Mouse (Mus musculus) brown adipose tissue, adult 24 weeks (tissue): Measurements from ENCODE around the gene Scgb1b30. TPM values are rescaled to one million over a fixed set of nuclear protein-coding genes. Genes with fewer than 3 reads are reported as not detected.
"Not testable (repeated sequence)": the region's sequence is repeated elsewhere in the genome, so short reads cannot be mapped to it uniquely, and the experiment has no call there.

Source experiments
- H3K27ac ChIP-seq: fragments of 200-500 bp; replicated peaks from 2 replicates; pipeline ENCODE4 v1.5.1; 2012; ENCODE audit warnings: low read depth, mild to moderate bottlenecking, low read length
- H3K4me1 ChIP-seq: fragments of 200-500 bp; 2 replicates; pipeline ENCODE4 v1.6.1; 2012; ENCODE audit warnings: low read length, mixed read lengths; ENCODE audit not compliant: control insufficient read depth, insufficient read depth, insufficient read length
- H3K4me3 ChIP-seq: fragments of 200-500 bp; 2 replicates; pipeline ENCODE4 v1.5.1; 2012; ENCODE audit warnings: low read depth, mild to moderate bottlenecking, low read length, moderate library complexity; ENCODE audit not compliant: insufficient read depth
- polyA plus RNA-seq: library from polyadenylated mRNA; stranded (reverse); fragments of >200 nt; gene quantifications from 2 replicates; pipeline ENCODE4 v1.2.4, GENCODE M21; 2012; ENCODE audit not compliant: missing spikeins, insufficient read depth, insufficient read length

The Scgb1b30 gene
- polyA plus RNA-seq, result not detected in 2 replicates

DNA sequence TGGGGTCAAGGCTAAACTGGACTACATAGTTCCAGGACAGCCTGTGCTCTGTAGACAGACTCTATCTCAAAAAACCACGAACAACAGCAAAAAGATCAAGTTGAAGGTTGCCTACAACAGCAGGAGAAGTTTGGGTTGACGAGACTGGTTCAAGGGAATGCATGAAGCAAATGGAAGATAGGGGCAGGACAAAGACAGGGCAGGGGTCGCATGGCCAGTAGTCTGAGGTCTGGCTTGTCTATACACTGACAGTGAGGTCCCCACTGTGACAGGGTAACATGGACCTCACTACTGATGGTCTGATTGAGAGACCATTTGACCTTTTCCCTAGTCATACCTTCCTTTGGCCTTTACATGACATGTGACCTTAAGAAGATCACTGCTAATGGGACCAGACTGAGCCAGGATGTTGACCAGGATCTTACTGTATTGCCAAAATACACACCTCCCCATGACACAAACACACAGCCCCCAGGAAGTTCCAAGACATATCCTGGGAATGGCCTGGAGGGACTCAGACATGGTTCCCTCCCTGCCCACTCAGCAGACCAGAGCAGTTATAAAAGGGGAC, at the start of gene Scgb1b30:
Gene Scgb1b30, plus strand, starts transcription at position 521 of the 571 bp plus-strand sequence.
- Histone ChIP-seq H3K27ac (no peak within 1 kb of the TSS), H3K4me1 (no peaks in the 10 kb centered on the region), H3K4me3 (no peak within 1 kb of the TSS)

DNA sequence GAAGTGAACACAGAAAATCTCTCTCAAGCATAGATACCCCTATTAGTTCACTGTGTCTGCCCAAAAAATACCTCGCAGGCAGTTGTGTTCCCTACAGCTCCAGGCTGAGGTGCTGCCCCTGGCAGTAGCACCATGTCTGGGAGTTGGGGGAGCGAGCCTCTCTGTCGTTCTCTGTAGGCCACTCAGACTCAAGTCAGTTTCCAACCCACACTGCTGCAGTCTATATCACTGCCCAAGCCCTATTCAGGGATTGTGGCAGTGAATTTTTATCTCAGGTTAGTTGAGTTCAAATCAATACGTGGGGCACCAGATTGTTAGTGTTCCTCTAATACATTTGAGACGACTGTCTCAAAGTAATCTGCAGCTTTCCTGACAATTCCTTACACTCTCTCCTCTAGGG, 27.1 kb upstream of the Scgb1b30 start:
- H3K4me3 ChIP-seq, H3K27ac ChIP-seq, H3K4me1 ChIP-seq: not testable (repeated sequence)

DNA sequence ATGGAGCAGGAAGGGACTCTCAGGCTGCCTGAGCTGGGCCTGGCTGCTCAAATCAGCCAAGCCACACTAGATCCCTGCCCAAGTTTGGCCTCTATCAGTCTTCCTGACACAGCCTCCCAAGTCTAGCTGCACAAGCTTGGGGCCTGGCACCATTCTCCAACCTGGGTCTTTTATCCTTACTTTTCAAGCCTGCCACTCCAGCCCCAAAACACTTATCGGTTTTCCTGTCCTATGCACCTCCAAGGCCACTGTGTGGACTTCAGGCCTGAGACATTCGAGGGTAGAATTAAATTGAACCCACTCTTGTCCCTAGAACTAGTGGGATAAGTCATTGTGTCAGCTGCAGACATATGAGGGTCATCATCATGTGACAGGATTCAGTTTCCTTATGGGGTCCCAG, 4.8 kb downstream of the Scgb1b30 start:
- Histone ChIP-seq H3K4me1 (no peaks in the 10 kb centered on the region), H3K27ac (no peak overlapping the region), H3K4me3 (no peak overlapping the region)

DNA sequence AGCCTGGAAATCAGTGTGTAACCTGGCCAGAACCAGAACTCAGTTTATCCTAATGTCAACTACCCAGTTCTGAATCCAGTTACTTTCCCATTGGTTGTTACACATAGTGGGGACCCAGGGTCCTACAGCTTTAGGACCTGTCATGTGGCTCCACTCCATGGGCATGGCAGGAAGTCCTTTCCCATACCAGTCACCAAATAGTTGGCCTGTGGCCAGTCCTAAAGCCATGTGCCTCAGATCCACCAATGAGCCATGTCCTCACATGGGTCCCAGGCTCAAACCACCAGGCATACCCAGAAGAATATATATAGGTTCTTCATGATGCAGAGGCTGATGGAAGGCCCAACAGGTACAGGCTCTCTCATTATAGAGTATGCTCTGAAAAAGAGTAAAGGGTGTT, 6.0 kb downstream of the Scgb1b30 start:
- Histone ChIP-seq H3K4me3 (no peak overlapping the region), H3K4me1 (no peaks in the 10 kb centered on the region), H3K27ac (no peak overlapping the region)

DNA sequence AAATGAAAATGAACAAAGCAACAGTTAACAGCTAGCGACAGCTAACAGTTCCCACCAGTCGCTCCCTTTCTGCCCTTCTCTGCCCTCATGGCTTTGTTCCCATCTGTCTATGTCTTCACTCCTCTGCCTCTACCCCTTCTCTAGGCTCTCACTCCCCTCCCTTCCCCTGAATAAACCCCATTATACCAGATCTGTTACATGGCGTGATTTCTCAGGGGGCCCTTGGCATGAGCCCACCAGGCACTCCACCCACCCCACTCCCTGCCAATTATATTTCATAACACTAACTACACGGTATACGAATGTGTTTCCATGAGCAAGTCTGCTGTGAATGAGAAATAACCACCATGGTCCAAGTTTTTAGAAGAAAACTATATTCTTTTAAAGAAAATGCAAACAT, 14.0 kb downstream of the Scgb1b30 start:
- Histone ChIP-seq H3K4me1 (no peaks in the 10 kb centered on the region), H3K27ac (no peak overlapping the region), H3K4me3 (no peak overlapping the region)

DNA sequence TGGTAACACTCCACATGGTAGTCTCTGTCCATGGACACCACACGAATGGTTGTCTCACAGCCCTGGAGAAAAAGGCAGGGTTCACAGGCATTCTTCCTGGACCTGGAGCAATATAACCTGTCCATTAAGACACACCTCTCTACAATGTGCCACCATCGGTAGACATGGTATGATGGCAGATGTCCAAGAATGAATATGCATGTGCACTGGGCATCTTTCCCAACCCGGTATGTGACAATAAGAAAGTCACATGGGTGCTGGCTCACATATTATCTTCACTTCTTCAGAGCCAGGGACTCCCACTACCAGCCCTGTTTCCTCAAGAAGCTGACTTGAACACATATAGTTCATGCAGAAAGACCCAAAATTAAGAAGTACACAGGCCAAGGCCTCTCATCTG, 21.4 kb downstream of the Scgb1b30 start:
- Histone ChIP-seq H3K4me1 (no peaks in the 10 kb centered on the region), H3K4me3 (no peak overlapping the region), H3K27ac (no peak overlapping the region)

DNA sequence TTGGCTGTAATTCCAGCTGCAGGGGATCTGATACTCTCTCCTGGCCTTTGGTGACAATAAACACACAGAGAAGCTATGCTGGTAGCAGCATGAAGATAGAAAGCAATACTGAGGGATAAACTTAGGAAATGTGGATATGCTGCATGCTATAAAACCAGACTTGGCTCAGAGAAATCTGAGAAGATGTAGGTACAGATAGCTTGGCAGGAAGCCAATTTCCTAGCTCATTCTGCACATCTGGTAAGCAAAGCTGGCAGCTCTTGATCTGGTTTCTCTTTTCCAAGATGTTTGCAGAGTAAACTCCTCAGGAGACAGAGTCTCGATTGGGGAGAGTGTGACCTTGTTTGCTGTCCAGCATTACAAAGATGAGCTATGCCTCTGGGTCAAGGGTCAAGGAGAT, 25.4 kb downstream of the Scgb1b30 start:
- not testable (repeated sequence) for H3K4me1 ChIP-seq, H3K4me3 ChIP-seq, H3K27ac ChIP-seq

DNA sequence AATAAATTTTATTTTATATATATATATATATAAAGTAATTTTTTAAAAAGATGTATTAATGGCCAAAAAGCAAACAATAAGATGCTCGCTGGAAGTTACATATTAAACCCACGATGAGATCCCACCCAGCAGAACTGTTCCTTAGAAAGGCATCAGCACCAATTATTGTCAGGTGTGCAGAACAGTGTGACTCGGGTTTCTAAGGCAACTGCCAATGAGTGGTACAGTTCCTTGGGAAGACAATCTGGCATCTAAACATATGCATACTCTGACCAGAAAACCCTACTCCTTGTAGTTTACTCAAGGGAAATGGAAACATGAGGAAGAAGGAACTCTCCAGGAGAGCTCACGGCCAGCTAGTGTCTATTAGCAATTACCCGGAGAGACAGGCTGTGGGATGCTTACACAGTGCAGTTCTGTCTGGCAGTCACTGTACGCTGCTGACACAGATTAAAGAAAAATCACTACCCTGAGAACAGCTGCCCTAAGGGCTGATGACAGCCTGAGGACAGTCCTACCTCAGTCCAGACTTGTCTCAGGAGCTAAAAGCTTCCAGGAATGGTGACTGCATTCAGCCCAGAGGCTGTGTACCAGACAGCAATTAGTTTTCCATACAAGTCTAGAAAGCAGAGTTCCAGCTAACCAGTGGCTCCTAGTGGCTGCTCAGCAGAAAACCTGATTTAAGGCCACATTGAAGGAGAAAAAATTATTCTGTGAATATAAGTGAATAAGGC, 27.9 kb downstream of the Scgb1b30 start:
- Histone ChIP-seq H3K4me3 (no peak overlapping the region), H3K27ac (no peak overlapping the region), H3K4me1 (no peaks in the 10 kb centered on the region)

DNA sequence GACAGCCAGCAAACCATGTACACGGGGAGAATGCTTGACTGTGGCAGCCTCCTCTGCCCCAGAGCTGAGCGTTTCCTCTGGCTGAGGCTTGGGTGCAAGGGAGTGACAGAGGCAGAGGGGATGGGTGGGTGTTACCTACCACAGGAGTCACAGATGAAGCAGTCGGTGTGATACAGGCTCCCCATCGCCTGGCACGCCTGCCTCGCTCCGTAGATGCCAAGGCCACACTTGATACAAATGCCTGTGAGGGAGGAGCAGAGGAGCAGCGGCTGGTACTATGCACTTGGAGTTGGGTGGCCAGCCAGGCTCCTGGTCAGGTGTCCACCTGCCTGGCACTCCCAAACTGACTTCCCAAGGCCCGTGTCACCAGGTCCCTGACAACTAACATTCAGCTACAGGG, 30.1 kb downstream of the Scgb1b30 start:
- peaks cover 2% of the 10 kb centered on the region; the same call in 1 of the 2 replicates for H3K4me1 ChIP-seq
- H3K4me3 ChIP-seq, result no peak overlapping the region
- H3K27ac ChIP-seq, result no peak overlapping the region

DNA sequence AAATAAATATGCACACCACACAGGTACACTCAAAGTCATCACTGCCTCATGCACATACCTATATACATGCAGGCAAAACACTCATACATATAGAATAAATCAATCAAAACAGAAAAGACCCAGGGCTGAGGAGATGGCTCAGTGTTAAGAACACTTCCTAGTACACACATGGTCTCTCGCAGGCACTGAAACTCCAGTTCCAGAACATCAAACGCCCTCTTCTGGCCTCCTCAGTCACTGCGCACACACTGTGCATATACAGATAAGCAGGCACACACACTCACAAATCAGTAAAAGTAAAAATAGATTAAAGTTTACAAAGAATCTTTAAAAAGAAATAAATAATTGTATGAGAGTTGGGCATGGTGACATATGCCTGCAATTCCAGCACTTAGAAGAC, 31.1 kb downstream of the Scgb1b30 start:
- H3K4me1 ChIP-seq, result peaks cover 2% of the 10 kb centered on the region; the same call in 1 of the 2 replicates
- no peak overlapping the region for H3K4me3 ChIP-seq
- H3K27ac ChIP-seq, result no peak overlapping the region

DNA sequence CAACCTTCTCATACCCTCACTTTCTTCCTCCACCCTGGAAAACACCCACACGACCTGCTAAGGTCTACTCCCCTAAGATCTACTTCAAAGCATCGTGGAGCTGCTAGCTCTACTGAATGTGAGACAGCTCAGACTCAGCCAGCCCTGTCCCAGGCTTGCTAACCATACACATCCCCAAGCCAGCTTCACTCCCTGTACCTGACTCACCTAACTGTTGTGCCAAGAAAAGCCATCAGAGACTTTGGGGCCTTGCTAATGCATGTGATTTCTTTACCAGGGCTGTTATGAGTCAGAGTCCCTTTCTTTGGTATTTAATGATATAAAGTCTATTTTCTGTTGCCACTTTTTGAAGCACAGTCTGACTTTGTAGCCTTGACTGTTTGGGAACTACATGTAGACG, 35.9 kb downstream of the Scgb1b30 start:
- Histone ChIP-seq H3K4me3 (peak overlapping the region; percentile 67), H3K27ac (no peak overlapping the region)

DNA sequence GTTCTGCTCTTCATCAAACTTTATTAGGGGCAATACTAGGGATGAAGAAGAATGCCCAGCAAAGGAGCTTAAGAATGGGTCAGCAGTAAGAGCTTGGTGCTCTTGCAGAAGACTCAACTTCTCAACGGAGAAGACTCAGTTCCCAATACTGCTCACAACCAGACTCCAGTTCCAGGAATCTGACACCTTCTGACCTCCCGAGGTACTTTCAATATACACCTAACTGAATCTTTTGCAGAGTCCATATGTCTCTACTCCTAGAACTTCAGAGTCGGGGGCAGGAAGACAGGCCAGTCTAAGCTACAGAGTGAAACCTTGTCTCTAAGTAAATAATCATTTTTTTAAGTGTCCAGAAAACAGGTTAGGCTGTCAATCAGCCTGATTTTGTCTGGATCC, 36.7 kb downstream of the Scgb1b30 start:
- Histone ChIP-seq H3K4me3 (peak overlapping the region; percentile 67), H3K27ac (no peak overlapping the region), H3K4me1 (peaks cover 2% of the 10 kb centered on the region; the same call in 1 of the 2 replicates)

More for the DNA sequence above, 35.9 kb downstream of the Scgb1b30 start:
- H3K4me1 ChIP-seq, result peaks cover 2% of the 10 kb centered on the region; the same call in 1 of the 2 replicates

DNA sequence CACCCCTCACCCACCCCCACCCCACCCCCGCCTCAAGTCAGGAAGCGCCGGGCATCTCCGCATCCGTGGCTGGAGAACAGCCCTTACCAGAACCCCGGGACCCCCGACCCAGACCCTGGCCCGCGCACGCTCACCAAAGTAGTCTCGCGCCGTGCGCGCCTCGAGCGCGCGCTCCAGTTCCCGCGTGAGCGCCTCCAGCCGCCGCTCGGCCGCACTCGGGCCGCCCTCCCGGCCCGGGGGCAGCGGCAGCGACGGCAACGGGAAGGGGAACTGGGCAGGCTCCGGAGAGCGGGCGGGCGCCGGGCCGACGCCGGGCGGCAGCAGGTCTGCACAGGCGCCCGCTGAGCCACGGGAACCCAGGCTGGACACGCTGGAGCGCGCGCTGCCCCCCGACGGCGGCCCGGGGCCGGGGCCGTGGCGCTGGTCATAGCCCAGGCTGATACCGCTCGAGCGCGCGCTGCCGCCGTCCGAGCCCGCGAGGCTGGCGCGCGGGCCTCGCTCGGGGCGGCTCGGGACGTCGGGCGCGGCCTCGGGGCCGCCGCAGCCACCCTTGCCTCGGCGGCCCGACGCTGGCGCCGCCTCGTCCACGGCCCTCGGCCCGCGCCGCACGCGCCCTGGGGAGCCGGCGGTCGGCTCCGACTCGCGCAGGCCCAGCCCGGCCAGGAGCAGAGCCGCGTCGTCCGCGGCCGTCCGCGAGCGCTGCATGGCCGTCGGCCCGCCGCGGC, 37.3 kb downstream of the Scgb1b30 start:
- H3K4me1 ChIP-seq, result peaks cover 2% of the 10 kb centered on the region; the same call in 1 of the 2 replicates
- peak overlapping the region; percentile 67 for H3K4me3 ChIP-seq
- H3K27ac ChIP-seq, result no peak overlapping the region

DNA sequence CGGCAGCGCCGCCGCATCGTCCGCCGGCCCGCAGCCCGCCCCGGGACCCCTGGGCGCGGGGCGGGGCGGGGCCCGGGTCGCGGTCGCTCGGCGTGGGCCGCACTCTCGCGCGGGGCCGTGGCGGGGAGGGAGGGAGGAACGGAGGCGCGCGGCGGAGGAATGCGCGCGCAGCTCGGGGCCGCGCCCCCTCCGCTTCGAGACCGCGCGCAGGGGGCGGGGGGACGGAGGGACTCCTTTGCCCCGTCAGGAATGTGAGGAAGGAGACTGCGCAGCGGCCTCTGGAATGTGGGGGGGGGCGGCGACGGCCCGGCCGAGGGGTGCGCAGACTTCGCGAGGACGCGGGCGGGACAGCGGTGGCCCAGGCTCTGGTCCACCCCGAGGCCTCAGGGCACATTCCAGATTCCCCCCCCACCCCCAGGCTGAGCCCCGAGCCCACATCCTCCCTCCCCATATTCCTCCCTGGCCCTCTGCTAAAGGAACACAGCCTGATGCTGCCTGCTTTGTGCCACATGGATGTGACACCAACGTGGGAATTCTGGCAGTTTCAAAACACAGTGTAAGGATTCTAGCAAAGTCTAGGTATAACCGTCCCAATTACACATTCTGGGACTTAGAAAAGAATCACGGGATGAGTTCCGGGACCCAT, 38.0 kb downstream of the Scgb1b30 start, which contains the start of gene Wtip:
Gene Wtip, minus strand, starts transcription at position 152 of the 646 bp plus-strand sequence.
- Histone ChIP-seq H3K27ac (peak within 1 kb of the TSS; percentile 41; the same call in 1 of the 2 replicates), H3K4me3 (peak within 1 kb of the TSS; percentile 67), H3K4me1 (peaks cover 2% of the 10 kb centered on the region; the same call in 1 of the 2 replicates)

DNA sequence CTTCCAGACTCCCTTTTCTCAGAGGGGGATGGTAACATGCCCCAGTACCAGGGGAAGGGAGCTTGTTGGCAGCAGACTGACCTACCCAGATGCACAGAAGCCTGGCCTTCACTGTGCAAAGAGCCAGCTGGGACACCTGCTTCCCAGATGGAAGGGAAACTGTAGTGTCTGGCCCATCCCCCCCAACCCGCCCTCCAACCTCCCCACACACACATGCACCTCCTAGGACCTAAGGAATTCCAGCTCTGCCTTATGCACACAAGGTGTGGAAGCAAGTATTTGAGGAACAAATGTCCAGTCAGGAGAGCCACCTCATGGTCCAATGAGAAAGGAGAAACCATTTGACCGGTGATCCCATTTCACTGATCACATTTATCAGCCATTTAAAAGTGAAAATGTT, 39.1 kb downstream of the Scgb1b30 start:
- Histone ChIP-seq H3K4me1 (peaks cover 2% of the 10 kb centered on the region; the same call in 1 of the 2 replicates), H3K27ac (no peak overlapping the region), H3K4me3 (no peak overlapping the region)
